Mouse (Mus musculus): Measurements from ENCODE around the gene Cdk1.

DNA sequence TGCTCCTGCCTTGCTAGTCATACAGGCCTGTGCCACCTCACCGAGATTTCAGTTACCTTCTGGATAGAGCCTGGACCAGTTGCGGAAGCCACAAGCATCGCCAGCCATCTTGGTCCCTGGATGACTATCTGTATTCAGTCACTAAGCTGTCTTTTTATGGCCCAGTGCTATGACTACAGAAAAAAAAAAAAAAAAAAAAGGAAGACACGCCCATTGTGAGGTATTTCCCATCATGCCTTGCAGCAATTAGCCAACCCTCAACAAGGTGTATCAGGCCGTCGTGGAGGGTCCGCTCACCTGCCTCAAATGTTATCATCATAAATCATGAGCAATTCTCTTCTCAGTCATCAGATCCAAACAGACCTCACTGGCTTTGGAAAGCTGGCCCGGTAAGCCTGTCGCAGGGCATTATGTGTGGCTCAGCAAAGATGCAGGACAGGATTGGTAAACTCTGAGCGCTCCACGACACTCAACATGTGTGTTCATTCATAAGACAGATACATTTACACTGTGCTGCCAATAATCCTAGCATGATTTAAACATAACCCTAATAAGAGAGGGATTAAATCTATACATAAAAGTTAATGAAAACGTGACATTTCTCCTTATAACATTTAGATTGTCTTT lies 24.6 kb downstream of the Cdk1 start:
- TF ChIP-seq POLR2A (IDR thresholded peaks at IDR 0.05; ENCODE audit: insufficient read depth, low read depth, low read length) (no peak), CTCF (IDR thresholded peaks at IDR 0.05; ENCODE audit: insufficient read depth, low read depth, low read length) (no peak)

Measured in olfactory bulb, adult 2 months (tissue).